Mouse (Mus musculus) G1E (cell line): Measurements from ENCODE around the gene Fpgs.

ENCODE experiments used
- CTCF ChIP-seq: IDR thresholded peaks from 2 replicates; pipeline ENCODE4 v1.5.1; 2012; ENCODE audit warnings: low read depth, low read length, inconsistent platforms, mixed read lengths
- GATA1 ChIP-seq: IDR thresholded peaks from 2 replicates; pipeline ENCODE4 v1.6.1; 2012; ENCODE audit warnings: borderline replicate concordance, low read length, inconsistent platforms, mixed read lengths
- GATA2 ChIP-seq: IDR thresholded peaks from 2 replicates; pipeline ENCODE4 v1.6.1; 2012; ENCODE audit warnings: low read depth, low read length, inconsistent platforms, borderline replicate concordance
- POLR2AphosphoS5 ChIP-seq: IDR thresholded peaks from 2 replicates; pipeline ENCODE4 v1.6.1; 2012; ENCODE audit warnings: low read depth, low read length, inconsistent platforms; ENCODE audit not compliant: insufficient replicate concordance
- TAL1 ChIP-seq: conservative IDR thresholded peaks from 2 replicates; pipeline ENCODE4 v1.6.1; 2012; ENCODE audit warnings: low read depth, low read length, inconsistent platforms, mixed read lengths

- TF ChIP-seq GATA1 (no peak), CTCF (no peak), TAL1 (no peak), GATA2 (no peak), POLR2AphosphoS5 (no peak)
Measured at GRCm38 (mm10) chr2:32655826-32656225, 48.1 kb downstream of the Fpgs start.
